Mouse (Mus musculus): Measurements from ENCODE around the gene Mtss1l. TPM values are rescaled to one million over a fixed set of nuclear protein-coding genes. Genes with fewer than 3 reads are reported as not detected.
"Not testable (repeated sequence)": the region's sequence is repeated elsewhere in the genome, so short reads cannot be mapped to it uniquely, and the experiment has no call there.

The Mtss1l gene
- total RNA-seq, 1 experiment from 2014 or later, result 25.8 TPM

GRCm38 (mm10) chr8:110779924-110780718 lies 58.8 kb downstream of the Mtss1l start:
- DNase-seq, result no peak

- DNase-seq, result no peak
These were observed 64.1 kb downstream of the Mtss1l start for GRCm38 (mm10) chr8:110785366-110785765.

GRCm38 (mm10) chr8:110786501-110786900 lies 65.2 kb downstream of the Mtss1l start:
- not testable (repeated sequence) for DNase-seq

GRCm38 (mm10) chr8:110786934-110787333 lies 65.7 kb downstream of the Mtss1l start:
- DNase-seq, result peak; percentile 54

GRCm38 (mm10) chr8:110787411-110787954 lies 66.2 kb downstream of the Mtss1l start:
- DNase-seq, result peak; percentile 65

GRCm38 (mm10) chr8:110788981-110789380 lies 67.7 kb downstream of the Mtss1l start:
- no peak for DNase-seq

- no peak for DNase-seq
These were observed 68.3 kb downstream of the Mtss1l start for GRCm38 (mm10) chr8:110789571-110789970.

- DNase-seq, result no peak
These were observed 69.0 kb downstream of the Mtss1l start for GRCm38 (mm10) chr8:110790270-110790669.

Other genes with a start within 250 kb of the Mtss1l start
- 25.0 and 25.8 TPM in 2 replicates for gene Vac14, start 102.9 kb upstream of the Mtss1l start, total RNA-seq (2021)
- 7.5 and 9.5 TPM in 2 replicates for gene Il34, start 84.4 kb downstream of the Mtss1l start, total RNA-seq (2021)
- gene Cog4, start 125.1 kb downstream of the Mtss1l start, total RNA-seq (2021), result 74.1 and 87.0 TPM in 2 replicates
- 68.2 and 79.1 TPM in 2 replicates for gene Sf3b3, start 125.3 kb downstream of the Mtss1l start, total RNA-seq (2021)
- 7.6 and 10.4 TPM in 2 replicates for gene Fuk, start 181.0 kb downstream of the Mtss1l start, total RNA-seq (2021)
- 18.5 and 21.6 TPM in 2 replicates for gene St3gal2, start 198.4 kb downstream of the Mtss1l start, total RNA-seq (2021)